Mouse (Mus musculus) bone marrow macrophage, adult 2 months (primary cell): ENCODE results near the gene Calml3.

Source experiments
- CTCF ChIP-seq: IDR thresholded peaks from 2 replicates; pipeline ENCODE4 v1.5.1; 2012; ENCODE audit warnings: low read depth, mild to moderate bottlenecking, low read length, moderate library complexity
- POLR2A ChIP-seq: IDR thresholded peaks from 2 replicates; pipeline ENCODE4 v1.6.1; 2012; ENCODE audit warnings: mild to moderate bottlenecking, low read depth, low read length, borderline replicate concordance

DNA sequence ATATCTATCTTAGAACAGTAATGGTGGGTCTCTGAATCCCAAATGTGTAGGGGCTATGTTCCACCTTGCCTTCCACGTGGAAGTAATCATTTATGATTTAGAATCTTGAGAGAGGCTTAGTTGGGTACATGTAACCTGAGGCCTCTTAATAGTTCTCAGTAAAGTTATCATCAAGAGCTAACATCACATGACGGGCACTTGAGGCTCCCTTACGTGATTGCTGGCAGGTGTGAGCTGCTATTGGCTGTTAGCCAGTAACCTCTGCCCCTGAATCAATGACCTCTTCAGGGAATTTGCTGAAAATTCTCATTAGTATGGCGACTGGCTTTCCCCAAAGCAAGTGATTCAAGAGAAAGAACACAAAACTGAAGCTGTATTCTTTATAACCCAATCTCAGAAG, 17.0 kb downstream of the Calml3 start:
- TF ChIP-seq CTCF (no peak), POLR2A (no peak)
